Mouse (Mus musculus) regulatory T cell (primary cell): Measurements from ENCODE around the gene Prrg2.

Source experiments
- in situ Hi-C: fragments of 300-600 bp; cut with MboI, MseI; formaldehyde crosslinking; loops from one replicate; pipeline ENCODE4 v1.15.1; 2025; ENCODE audit warnings: high pct_unique_total_duplicates

Gene Prrg2

DNA sequence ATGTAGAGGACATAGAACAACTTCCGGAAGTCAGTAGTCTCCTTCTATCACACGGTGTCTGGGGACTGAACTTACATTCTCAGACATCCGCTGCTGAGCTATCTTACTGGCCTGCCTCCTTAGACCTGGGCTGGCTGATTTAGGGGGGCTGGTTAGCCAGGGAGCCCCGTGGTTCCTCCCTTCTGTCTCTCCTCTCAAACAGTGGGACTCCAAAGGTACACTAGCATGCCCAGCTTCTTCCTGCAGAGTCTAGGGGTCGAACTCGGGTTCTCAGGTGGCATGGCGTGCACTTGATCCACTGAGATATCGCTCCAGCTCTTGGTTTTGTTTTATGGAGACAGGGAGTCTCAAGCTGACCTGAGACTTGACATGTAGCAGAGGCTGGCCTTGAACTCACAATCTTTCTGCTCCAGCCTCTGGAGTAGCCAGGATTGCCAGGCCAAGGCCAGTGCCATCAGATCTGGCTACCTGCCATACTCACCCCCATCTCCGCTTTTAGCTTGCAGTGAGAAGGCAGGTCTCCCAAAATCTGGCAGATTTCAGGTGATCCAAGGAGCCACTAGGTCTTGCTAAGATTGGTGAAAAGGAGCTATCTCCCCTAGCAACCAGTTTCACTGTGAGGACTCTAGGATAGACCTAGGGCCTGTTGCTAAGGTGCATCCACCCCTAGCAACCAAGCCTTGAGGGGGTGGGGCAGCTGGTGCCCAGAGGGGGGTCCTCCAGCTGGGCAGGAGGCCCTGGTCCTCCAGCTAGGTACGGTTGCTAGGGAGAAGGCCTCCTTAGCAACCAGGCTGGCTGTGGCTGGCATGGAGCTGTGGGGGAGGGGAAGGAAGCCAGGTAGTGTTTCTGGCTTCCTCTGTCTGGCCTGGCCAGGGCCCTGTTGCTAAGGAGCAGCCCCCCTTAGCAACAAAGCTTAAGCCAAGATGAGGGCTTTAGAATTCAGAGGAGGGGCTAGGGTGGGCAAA is 3.6 kb downstream of the Prrg2 start:
- in situ Hi-C loops: no loop called here

DNA sequence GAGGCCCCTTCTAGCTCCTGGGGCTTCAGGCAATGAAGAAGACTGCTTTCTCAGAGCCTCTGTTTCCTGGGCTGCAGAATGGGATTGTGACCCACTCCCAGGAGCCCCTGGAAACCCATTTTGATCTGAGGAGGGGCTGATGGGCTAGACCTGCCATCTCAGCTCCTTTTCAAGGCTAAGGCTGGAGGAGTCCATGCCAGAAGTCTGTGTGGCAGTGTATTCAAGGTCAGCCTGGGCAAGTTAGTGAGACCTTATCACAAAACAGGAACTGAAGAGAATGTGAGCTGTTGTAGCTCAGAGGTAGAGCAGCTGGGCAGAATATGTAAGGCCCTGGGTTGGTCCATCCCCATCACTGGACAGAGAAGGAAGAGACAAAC is 5.5 kb downstream of the Prrg2 start:
- in situ Hi-C loops: no loop called here

DNA sequence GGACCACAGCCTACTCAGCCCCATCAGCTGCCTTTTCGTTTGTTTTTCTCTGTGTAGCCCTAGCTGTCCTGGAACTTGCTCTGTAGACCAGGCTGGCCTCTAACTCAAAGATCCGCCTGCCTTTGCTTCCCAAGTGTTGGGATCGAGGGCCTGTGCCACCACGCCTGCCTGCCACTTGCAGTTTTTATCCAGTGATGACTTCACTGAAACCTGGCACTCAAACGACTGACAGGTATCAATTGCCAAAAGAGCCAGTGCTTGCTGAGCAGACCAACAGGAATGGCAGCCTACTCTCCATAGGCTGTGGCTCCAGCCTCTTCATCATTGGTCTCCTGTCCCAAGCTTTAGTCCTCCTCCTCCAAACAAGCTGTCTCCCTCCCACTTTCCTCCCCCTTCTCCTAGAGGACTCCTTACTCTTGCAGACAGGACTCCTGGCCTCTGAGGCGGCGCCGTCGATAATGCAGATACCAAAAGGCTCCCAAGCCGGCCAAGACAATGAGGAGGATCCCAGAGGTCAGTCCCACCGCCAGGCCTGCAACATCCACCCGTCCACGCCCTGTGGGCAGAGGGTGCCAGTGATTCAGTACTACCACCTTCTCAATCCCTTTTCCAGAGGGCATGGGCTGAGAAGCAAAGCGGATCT is 6.0 kb downstream of the Prrg2 start:
- in situ Hi-C loops: no loop called here

DNA sequence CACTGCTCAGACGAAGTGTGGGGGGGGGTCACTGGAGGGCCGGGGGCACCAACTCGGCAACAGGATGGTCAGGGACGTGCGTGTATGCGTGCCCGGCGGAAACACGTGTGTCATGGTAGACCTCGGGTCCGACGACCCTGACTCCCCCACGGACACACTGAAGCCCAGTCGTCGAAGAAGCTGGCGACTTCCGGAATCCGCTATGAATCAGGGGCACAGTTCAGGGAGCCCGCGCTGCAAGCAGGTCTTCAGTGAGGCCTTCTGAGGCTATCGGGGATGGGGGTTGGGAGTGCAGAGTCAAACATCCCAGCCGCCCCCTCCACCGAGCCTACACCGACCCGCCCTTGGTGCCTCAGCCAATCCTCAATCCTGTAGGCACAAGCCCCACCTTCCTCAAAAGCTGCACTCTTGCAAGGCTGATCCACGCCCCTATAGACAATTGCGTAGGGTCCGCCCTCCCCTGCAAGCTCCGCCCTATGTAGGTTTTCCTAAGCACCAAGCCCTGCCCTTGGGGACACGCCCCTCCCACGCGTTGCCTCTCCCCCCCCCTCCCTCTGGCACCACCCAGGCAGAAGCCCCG is 8.5 kb downstream of the Prrg2 start:
- in situ Hi-C loops: no loop called here

DNA sequence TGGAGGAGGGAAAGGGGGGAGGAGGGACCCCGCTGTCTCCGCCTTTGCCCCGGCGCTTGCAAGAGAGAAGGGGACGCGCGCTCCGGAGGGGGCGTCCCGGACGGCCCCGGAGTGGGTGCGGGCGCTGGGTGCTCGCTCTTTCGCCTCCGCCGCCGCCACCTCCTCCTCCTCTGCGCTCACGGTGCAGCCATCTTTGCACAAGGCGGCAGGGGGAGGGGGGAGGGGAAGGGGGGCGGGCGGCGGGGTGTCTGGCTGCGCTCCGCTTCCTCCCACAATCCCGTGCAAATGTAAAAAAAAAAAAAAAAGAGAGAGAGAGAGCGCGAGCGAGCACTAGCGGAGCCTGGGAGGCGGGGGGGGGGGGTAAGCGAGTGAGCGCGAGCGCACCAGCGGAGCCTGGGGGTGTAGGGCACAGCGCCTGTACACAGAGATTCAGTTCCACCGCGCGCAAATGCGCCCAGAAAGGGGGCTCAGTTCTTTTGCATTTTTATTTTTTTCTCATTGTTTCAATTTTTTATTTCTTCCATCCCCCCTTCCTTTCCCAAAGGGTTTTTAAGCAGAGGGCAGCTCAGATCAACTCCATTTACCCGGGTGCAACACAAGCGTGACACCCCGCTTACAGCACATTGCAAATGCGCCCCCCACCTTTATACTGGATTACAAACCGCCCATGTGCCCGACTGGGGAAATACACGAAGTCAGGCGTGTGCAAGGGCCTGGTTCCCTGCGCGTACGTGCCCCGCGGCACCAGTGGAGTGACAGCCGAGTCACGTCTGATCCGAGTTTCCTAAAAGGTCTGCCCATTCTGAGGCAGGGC is 9.2 kb downstream of the Prrg2 start:
- in situ Hi-C loops: no loop called here

DNA sequence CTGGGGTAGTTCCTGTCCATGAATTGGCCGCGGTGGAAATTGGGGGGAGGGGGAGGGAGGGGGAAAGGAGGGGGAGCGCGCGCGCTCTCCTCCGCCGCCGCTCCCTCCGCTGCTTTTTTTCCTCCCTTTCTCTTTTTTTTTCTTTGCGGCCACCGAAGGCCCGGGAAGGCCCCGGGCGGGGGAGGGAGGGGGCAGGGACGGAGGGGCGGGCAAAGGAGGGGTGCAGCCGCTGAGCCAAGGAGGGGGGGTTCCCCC is 9.7 kb downstream of the Prrg2 start, which contains the start of gene Prr12:
Gene Prr12 (minus strand): TSS at position 20 of the 255 bp plus-strand sequence.
- in situ Hi-C loops: no loop called here

DNA sequence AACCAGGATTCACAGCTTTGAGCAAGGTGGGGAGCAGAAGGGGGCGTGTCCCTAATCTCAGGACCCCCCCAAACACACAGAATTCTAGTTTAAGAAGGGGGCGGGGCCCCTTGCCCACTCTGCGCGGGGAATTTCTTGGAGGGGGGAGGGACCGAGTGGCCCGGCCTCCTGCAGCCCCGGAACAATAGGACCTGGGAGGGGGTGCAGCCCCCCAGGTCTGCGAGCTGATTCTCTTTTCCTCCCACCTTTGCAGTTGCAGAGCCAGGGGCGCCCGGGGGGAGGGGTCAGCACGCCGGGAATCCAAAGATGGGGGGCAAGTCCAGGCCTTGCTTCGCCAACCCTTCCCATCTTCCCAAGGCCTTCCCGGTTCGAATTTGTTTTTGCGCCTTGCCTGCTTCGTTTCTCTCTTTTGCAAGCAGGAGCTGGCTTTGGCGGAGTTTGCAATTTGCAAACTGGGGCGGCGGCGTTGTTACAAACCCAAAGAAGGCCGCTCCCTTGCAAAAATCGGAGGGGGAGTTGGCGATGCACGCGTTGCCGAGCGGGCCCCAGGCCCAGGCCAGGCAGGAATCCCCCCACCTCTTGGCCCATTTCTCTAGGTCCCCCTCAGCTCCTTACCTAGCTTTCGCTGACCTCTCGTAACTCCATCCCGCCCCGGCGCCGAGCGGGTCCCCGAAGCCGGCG is 10.2 kb downstream of the Prrg2 start:
- in situ Hi-C loops: no loop called here

DNA sequence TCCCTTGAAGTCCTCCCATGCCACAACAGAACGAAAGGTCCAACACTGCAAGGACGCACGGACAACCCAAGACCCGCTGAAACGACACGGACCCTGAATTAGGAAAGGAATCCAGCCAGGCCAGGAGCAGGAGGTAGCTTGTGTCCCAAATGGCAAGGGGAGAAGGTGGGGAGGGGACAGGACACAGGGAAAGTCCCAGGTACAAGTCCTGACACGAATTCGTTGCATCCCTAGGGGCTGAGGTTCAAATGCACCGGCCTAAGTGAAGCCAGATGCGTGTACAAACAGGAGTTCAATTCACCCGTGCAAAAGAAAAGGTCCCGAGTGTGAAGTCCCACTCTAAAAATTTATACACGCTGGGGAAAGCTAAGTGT is 10.9 kb downstream of the Prrg2 start:
- in situ Hi-C loops: no loop called here

DNA sequence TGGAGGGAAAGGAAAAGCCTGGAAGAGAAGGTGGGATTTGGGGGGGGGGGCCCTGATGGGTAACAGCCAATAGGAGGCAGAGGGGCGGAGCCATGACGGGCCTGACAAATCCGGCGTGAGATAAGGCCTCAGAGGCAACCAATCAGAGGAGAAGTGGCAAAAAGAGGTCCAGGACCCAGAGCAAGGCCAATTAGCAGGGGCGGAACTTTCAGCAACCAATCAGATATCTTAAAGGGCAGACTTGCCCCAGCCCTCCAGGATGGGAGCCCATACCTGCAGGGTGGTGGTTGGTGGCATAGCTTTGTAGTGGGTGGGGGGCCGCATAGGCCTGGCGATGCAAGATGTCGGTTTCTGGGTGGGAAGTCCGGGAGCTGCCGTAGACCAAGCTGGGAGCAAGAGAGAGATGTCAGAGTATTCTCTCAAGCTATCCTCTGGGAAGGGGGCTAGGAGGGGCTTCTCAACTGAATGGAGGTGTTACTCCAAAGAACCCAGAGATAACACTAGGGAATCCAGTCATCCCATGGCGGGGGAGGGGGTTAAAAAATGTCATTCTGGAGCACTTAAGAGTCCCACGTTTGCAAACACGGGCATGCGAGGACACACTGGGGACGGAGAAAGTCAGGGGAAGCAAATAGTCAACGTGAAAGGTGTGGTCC is 11.4 kb downstream of the Prrg2 start:
- in situ Hi-C loops: no loop called here

DNA sequence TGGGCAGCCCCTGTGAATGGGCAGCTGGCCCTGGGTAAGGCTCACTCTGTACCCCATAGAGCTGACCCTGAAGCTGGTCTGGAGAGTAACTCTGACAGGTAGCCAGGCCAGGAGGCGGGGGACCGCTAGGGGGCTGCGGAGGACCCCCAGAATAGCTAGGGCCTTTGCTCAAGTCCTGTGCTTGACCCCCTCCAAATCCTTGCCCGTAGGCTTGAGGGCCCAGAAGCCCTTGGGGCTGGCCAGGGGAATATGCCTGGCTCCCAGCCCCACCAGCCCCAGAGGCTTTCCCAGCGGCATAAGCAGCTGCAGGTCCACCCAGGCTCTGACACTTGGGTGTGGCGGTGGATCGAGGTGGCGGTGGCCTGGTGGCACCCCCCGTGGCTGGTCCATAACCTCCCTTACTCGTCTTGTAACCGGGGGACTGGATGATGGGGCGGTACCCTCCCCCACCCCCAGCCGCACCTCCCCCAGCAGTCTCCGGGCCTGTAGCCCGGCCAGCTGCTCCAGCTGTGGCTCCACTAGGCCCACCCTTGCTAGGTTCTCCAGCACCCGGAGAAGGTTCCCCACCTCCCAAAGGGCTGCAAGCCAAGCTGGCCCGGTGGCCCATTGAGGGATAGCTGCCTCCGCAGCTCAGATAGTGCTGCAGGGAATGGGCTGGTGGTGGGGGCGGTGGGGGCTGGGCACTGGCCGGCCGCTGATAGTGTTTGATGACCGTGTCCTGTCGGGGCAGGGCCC is 13.4 kb downstream of the Prrg2 start:
- in situ Hi-C loops: no loop called here

DNA sequence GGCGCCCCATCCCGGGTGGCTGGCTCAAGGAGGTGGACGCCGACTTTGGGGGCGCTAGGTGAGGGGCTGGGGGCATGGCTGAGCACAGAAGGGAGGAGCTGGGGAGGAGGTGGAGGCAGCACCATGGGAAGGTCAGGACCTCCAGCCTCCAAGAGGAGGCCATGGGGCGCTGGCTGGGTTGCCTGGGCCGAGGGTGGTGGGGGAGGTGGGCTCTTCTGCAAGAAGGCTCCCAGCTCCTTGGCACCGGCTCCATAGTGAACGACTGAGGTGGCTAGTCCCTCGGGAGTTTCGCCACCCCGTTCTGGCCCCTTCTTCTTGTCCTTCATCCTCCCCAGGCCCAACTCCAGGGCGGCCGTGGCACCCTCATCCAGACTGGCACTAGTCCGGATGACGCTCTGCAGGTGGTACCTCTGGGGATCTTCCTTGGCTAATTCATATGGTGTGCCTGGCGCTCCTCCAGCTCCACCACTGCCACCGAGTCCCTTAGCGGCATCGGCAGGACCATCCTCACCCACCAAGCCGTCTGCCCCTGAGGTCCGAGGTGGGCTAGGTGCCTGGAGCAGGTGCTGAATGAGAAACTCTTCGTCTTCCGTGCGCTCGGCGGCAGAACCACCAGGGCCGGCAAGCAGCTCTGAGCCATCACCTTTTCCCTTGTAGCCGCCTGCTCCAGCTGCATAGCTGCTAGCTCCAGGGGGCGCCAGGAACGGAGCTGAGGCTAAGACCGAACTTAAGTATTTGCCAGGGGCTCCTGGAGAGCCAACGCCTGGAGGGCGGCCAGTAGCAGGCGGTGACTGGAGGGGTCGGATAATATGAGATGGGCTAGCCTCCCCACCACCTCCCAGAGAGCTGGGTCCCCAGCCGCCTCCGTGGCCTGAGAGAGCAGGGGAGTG is 14.2 kb downstream of the Prrg2 start:
- in situ Hi-C loops: no loop called here

DNA sequence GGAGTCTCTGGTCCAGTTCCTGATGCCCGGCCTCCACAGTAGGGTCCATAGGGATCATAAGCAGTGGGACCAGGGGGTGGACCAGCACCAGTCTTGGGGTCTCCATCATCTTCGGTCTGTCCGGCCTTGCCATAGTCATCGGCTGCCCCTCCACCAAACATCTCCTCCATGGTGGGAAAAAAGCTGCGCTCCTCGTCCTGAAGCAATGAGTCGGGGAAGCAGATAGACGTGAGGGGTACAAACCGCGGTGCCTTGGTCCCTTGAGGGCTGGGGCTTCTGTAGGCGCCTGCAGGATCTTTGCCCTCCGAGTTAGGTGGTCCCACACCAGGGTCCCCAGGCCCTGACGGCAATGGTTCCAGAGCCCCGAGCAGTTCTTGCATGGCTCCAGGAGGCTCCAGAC is 15.0 kb downstream of the Prrg2 start:
- in situ Hi-C loops: no loop called here

DNA sequence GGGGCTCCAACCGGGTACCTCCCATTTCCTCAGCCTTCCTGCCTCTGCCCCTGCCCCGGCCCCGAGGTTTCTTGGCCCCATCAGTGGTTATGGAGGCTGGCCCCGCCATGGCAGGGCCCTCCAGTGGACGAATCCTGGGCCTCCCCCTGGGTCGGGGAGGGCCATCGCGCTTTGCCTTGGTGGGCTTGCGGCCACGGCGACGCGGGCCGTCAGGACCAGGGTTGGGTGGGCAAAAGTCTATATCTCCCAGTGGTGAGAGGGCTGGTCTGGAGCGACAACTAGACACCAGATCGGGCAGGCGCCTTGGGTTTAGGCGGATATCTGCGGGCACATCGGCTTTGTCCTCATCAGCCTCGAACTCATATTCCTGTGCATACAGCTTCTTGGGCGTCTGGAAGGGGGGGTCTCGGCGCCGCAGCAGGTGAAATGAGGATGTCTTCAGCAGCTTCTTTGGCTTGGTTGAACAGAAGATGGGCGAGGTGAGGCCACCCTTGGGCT is 15.6 kb downstream of the Prrg2 start:
- in situ Hi-C loops: no loop called here

DNA sequence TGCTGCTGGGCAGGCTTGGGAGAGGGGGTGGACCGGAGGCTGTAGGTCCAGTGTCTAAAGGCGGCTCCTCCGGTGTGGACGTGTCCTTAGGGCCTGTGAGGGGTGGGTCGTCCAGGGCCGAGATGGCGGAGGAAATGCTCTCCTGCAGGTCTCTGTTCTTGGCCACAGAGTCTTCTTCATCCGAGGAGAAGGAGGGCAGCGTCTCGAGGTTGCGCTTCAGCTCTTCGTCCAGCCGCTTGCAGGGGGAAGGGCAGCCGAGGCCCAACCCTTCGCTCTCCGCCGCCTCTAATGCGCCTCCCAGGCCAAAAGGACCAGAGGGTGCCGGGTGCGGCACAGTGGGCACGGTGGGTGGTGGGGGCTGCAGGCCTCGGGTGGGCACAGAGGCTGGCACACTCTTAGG is 16.7 kb downstream of the Prrg2 start:
- in situ Hi-C loops: no loop called here

DNA sequence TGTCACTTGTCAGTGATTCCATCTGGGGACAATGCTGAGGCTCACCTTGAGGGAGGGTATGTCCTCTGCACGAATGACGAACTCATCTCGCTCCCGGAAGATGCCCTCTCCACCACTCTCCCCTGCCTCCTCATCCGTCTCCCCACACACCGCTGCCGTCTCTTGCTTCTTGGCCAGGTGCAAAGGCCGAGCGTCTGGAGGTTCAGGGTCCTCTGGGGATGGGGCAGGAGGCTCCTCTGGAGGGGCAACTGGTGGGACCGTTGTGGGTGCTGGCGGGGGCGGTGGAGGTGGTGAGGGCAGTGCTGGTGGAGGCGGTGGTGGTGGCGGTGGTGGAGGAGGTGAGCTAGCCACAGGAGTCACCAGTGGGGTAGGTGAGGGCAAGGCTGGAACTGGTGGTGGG is 19.2 kb downstream of the Prrg2 start:
- in situ Hi-C loops: no loop called here

DNA sequence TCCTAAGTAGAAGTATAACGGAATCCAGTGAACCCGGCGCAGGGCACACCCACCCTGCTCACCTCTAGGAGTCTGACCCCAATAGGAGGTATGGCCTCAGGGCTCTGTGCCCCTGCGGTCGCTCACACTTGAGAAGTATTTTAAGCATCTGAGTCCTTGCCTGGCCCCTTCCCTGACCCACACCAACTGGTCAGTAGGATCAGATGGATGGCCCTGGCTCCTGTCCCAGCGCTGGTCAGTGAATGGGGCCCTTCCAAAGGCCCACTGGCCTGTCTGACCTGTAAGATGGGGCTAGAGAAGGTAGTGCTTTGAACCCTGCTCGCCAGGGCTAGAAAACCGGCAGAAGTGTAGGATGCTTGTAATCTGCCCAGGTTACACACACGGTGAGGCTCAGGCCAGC is 21.6 kb downstream of the Prrg2 start:
- in situ Hi-C loops: no loop called here

DNA sequence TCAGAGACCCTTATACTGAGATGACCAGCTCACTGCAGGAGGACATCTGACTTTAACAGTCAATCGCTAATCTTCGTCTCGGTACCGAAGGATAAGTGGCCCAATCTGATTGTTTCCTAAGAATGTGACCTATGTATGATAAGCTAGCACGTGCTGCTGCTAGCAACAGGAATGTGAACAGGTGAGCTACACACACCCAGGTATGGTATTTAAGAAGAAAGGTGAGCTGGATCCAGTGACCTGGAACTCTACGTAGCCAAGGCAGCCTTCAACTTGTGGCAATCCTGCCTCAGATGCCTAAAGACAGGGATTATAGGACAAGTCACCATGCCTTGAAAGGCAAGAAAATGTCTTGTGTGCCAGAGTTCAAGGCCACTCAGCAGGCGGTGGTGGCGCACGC is 24.1 kb downstream of the Prrg2 start:
- in situ Hi-C loops: loop anchor here (5.0 kb wide), 1 partner anchor 34 kb away; no protein-coding TSS in a partner anchor

DNA sequence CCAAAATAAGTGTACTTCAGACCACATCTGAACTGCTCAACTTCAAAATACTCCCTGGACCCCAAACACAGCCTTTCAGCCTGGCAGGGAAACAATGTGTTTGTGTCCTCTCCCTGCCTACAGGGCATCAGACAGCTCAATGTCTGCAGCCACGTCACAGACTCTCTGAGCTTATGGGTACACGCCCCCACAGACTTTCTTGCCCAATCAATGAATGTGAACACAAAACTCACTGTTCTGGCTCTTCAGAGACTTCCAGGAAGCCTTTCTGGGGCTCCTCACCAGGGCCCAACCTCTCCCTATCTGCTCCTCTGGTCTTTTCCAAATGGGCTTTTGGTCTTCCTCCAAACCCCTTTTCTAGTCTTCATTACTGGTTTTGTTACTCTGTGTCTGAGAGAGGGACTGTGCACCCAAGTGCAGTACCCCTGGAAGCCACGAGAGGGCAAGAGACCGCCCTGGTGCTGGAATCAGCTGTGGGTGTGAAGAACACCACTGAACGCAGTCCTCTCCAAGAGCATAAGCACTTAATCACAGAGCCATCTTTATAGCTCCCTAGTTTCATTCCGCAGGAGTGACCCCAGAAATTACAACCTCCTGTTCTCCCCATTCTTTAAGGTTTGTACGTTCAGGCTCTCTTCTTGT is 24.6 kb downstream of the Prrg2 start:
- in situ Hi-C loops: loop anchor here (5.0 kb wide), 1 partner anchor 34 kb away; no protein-coding TSS in a partner anchor
